Mouse (Mus musculus): ENCODE measurements around the gene Hdac8. TPM values are rescaled to one million over a fixed set of nuclear protein-coding genes. Genes with fewer than 3 reads are reported as not detected.

Hdac8 gene
- polyA plus RNA-seq, 1 experiment from 2014 or later, result 2.6 TPM

DNA sequence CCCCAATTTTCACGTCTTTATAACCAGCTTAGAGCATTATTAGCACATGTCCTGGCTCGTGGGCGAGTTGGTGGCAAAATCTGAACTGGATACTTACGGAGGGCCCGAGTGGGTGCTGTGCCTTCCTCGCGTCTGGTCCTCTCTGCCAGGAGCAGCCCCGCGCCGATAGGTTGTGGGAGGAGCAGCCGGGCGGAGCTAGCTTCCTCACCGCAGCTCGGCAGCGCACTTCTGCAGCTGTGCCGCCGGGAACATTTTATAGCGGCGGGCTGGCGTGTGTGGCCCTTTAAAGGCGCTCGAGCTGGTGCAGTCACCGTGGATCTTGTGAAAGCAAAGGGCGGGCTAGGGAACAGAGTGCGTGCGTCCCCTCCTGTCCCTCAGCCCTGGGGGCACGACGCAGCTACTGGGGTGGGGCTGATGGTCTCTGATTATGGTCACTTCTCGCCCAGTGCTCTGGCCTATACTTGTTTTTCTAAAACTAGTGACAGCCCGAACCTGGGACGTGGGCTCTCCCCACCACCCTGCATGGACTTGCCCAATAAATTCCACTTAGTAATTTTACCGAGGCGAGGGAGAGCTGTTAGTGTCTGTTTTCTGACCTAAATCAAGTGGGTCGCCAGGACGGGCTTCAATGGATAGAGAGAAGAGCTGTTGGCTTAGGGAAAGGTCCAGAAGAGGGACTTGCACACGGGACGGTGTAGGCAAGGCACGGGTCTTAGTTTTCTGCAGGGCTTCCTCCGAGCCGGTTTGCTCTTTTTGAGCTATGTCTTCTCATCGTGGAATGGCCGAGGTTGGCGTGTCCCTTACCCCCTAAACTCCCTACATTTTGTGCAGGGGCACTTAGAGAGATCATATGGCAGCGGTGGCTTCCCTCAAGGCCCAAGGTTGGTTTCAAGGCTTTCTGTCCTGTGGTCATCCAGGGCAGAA, 253.0 kb downstream of the Hdac8 start, which contains the start of gene Cited1:
Gene Cited1, minus strand, starts transcription at position 245 of the 924 bp plus-strand sequence.
- H3K4me1 ChIP-seq (ENCODE audit: control insufficient read depth, insufficient read depth, low read length), result no peaks in the 10 kb centered on the region
- ATAC-seq (ENCODE audit: low FRiP score, low TSS enrichment), result peak; percentile 92
- H3K4me3 ChIP-seq (replicated peaks; ENCODE audit: low read depth, low read length), result peak within 1 kb of the TSS; percentile 52
- H3K27ac ChIP-seq (replicated peaks; ENCODE audit: low read depth, low read length), result peak within 1 kb of the TSS; percentile 66
- H3K9me3 ChIP-seq (ENCODE audit: control insufficient read depth, low read length), result no peaks in the 10 kb centered on the region
- H3K4me2 ChIP-seq (ENCODE audit: low read length), result peak within 1 kb of the TSS; percentile 81
- H3K36me3 ChIP-seq (ENCODE audit: control insufficient read depth, insufficient read depth, low read length), result no peaks in the 10 kb centered on the region
- peaks cover 14% of the 10 kb centered on the region for H3K27me3 ChIP-seq (ENCODE audit: control insufficient read depth, insufficient read depth, low read length)
- 18% methylated on average over 44 of the region's 44 CpGs for WGBS
- H3K9ac ChIP-seq (replicated peaks; ENCODE audit: low read length), result peak within 1 kb of the TSS; percentile 40
- DNase-seq, result peak; percentile 88

DNA sequence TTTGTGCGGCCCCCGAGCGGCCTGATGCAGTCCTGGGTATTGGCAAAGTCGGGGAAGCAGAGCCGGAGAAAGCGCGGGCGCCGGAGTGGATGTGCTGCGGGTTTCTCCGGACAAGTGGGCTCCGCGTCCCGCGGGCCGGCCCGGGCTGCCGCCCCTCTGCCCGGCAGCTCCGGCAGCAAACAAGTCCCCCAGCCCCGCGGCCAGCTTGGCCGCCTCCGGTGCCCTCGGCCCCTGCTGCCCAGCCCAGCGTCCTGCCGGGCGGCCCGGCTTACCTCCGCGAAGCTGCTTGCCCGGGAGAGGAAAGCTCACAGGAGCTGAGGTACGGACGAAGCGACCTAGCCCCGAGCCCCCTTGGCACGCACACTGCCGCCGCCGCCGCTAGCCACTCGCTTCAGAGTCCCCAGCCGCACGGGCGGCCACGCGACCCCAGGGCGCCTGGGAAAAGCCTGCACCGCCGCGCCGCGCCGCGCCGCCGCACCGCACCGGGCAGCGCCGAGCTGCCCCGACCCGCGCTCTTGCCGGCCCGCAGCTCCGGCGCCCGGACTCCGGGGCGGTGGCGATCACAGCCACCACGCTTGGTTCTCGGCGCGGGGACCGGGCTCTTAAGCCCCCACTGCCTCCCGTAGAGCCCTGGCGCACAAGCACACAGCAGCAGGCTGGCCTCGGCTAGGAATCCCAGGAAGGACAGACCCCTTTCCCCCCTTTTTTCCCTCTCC, 253.8 kb downstream of the Hdac8 start:
- WGBS, result 15% methylated on average over 72 of the region's 80 CpGs
- Histone ChIP-seq H3K4me1 (ENCODE audit: control insufficient read depth, insufficient read depth, low read length) (no peaks in the 10 kb centered on the region), H3K4me2 (ENCODE audit: low read length) (peak overlapping the region; percentile 81), H3K36me3 (ENCODE audit: control insufficient read depth, insufficient read depth, low read length) (no peaks in the 10 kb centered on the region), H3K27ac (replicated peaks; ENCODE audit: low read depth, low read length) (peak overlapping the region; percentile 66), H3K4me3 (replicated peaks; ENCODE audit: low read depth, low read length) (peak overlapping the region; percentile 52), H3K9ac (replicated peaks; ENCODE audit: low read length) (peak overlapping the region; percentile 40), H3K9me3 (ENCODE audit: control insufficient read depth, low read length) (no peaks in the 10 kb centered on the region), H3K27me3 (ENCODE audit: control insufficient read depth, insufficient read depth, low read length) (peaks cover 14% of the 10 kb centered on the region)
- DNase-seq, result peak; percentile 31
- ATAC-seq (ENCODE audit: low FRiP score, low TSS enrichment), result peak; percentile 53

DNA sequence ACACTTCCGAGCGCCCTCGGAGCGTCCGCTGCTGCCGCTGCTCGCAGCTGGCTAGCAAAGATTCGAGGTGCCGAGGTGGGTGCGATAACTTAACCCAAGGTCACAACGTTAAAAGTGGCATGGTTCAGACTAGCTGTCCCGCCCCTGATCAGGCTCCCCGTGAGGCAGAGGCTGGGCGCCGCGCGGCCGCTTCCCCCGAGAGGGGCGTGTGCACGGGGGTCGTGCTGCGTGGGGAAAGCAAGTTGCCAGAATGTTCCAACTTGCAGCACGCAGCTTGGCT, 254.3 kb downstream of the Hdac8 start:
- no peaks in the 10 kb centered on the region for H3K4me1 ChIP-seq (ENCODE audit: control insufficient read depth, insufficient read depth, low read length)
- 27% methylated on average over 24 of the region's 24 CpGs for WGBS
- peak overlapping the region; percentile 52 for H3K4me3 ChIP-seq (replicated peaks; ENCODE audit: low read depth, low read length)
- no peaks in the 10 kb centered on the region for H3K36me3 ChIP-seq (ENCODE audit: control insufficient read depth, insufficient read depth, low read length)
- no peak for DNase-seq
- peaks cover 14% of the 10 kb centered on the region for H3K27me3 ChIP-seq (ENCODE audit: control insufficient read depth, insufficient read depth, low read length)
- peak overlapping the region; percentile 40 for H3K9ac ChIP-seq (replicated peaks; ENCODE audit: low read length)
- ATAC-seq (ENCODE audit: low FRiP score, low TSS enrichment), result no peak
- H3K27ac ChIP-seq (replicated peaks; ENCODE audit: low read depth, low read length), result no peak overlapping the region
- H3K9me3 ChIP-seq (ENCODE audit: control insufficient read depth, low read length), result no peaks in the 10 kb centered on the region
- peak overlapping the region; percentile 81 for H3K4me2 ChIP-seq (ENCODE audit: low read length)

DNA sequence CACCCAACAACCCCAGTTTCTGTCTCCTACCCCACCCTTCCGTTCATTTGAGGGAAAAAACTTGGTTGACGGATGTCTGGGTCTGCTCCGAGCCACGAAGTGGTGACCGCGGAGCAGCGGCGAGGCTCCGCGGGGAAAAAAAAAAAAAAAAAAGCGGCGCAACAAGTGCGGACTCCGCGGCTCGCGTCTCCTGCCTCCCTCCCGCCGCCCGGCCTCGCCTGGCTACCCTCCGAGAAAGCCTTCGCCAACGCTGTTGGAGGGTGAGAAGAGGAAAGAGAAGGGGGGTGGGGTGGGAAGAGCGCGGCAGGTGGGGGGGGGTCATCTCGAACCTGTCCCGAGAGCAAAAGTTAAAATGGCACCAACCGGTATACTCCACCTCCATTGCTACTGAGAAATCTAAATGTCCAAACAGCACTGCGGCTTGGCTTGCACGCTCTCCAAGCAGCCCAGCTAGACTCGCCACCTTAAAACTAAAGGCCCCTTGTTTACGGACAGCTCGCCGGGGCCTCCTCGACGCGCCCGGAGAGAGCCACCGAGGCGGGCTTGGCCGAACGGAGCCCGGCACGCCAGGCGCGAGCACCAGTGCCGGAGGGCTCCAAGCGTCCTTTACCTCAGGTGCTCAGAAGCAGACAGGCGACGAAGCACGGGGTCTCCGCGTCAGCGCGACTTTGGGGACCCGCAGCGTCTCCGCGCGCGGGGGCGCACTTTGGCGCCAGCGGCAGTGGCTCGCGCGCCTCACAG, 254.8 kb downstream of the Hdac8 start:
- Histone ChIP-seq H3K9ac (replicated peaks; ENCODE audit: low read length) (no peak overlapping the region), H3K4me2 (ENCODE audit: low read length) (peak overlapping the region; percentile 81), H3K4me1 (ENCODE audit: control insufficient read depth, insufficient read depth, low read length) (no peaks in the 10 kb centered on the region), H3K27ac (replicated peaks; ENCODE audit: low read depth, low read length) (no peak overlapping the region), H3K4me3 (replicated peaks; ENCODE audit: low read depth, low read length) (peak overlapping the region; percentile 52), H3K36me3 (ENCODE audit: control insufficient read depth, insufficient read depth, low read length) (no peaks in the 10 kb centered on the region), H3K27me3 (ENCODE audit: control insufficient read depth, insufficient read depth, low read length) (peaks cover 14% of the 10 kb centered on the region), H3K9me3 (ENCODE audit: control insufficient read depth, low read length) (no peaks in the 10 kb centered on the region)
- DNase-seq (peak; percentile 63), ATAC-seq (ENCODE audit: low FRiP score, low TSS enrichment) (no peak)
- WGBS, result 18% methylated on average over 61 of the region's 68 CpGs

DNA sequence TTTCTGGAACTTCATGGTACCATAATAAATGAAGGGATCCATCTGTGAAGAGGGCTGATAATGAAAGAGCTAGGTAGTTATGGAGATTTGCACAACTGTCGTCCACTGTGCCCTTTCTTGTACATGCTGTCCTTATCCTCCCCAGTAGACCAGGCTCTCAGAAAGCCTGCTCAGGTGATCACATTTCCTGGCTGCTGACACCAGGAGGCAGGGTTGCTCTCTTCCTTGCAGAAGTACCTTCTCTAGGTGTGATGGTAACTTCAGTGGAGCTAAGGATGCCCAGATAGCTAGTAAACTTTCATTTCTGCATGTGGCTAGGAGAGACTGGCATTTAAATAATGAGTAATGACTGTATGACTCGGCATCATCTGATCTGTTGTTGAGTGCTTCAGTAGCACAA, 260.8 kb downstream of the Hdac8 start:
- Histone ChIP-seq H3K9ac (replicated peaks; ENCODE audit: low read length) (no peak overlapping the region), H3K4me1 (ENCODE audit: control insufficient read depth, insufficient read depth, low read length) (no peaks in the 10 kb centered on the region), H3K4me3 (replicated peaks; ENCODE audit: low read depth, low read length) (no peak overlapping the region), H3K36me3 (ENCODE audit: control insufficient read depth, insufficient read depth, low read length) (no peaks in the 10 kb centered on the region), H3K4me2 (ENCODE audit: low read length) (no peak overlapping the region), H3K9me3 (ENCODE audit: control insufficient read depth, low read length) (no peaks in the 10 kb centered on the region), H3K27me3 (ENCODE audit: control insufficient read depth, insufficient read depth, low read length) (peaks cover 8% of the 10 kb centered on the region), H3K27ac (replicated peaks; ENCODE audit: low read depth, low read length) (no peak overlapping the region)
- WGBS, result 68% methylated on average over 2 of the region's 2 CpGs
- no peak for DNase-seq
- ATAC-seq (ENCODE audit: low FRiP score, low TSS enrichment), result no peak

Small RNA genes within 50 kb of the gene (microRNA-seq; reads per million reads assigned to microRNA genes)
- not detected for gene Gm26318

Other genes with a start within 250 kb of the Hdac8 start
- 5.2 and 7.8 TPM in 2 replicates for gene Phka1, start 138.9 kb upstream of the Hdac8 start, polyA plus RNA-seq (2014; fragmentation: Nextera tagmentation; extraction: Ambion mirVana)
- gene Gm3880, start 181.6 kb upstream of the Hdac8 start, polyA plus RNA-seq (2014; fragmentation: Nextera tagmentation; extraction: Ambion mirVana), result not detected in 2 replicates
- not detected in 2 replicates for gene Gm9112, start 202.3 kb upstream of the Hdac8 start, polyA plus RNA-seq (2014; fragmentation: Nextera tagmentation; extraction: Ambion mirVana)
- not detected in 2 replicates for gene Dmrtc1b, start 202.5 kb upstream of the Hdac8 start, polyA plus RNA-seq (2014; fragmentation: Nextera tagmentation; extraction: Ambion mirVana)

Measured in midbrain, embryonic 14.5 days (tissue).